Mouse (Mus musculus) WW6 (cell line): ENCODE measurements around the gene Gm10295.

Experiments used
- DNase-seq: peaks from one replicate; pipeline ENCODE4 v3.0.0-alpha.2; 2013; ENCODE audit warnings: low read depth, low spot score

The Gm10295 gene

DNA sequence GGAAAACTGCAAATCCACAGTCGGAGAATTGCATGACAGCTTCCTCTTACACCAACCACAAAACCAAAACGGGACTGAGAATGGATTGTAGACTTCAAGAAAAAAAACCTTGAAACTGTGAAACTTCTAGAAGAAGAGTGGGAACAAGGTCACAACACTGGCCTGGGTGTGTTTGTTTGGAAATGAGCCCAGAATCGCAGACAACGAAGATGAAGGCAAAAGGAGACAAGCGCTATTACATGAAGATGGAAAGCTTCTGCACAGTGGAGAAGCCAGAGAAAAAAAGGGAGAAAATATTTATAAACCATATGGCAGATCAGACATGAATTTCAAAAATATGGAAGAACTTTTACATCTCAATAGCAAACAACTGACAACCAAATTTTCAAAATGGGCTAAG lies 4.3 kb upstream of the Gm10295 start:
- DNase-seq: no peak

DNA sequence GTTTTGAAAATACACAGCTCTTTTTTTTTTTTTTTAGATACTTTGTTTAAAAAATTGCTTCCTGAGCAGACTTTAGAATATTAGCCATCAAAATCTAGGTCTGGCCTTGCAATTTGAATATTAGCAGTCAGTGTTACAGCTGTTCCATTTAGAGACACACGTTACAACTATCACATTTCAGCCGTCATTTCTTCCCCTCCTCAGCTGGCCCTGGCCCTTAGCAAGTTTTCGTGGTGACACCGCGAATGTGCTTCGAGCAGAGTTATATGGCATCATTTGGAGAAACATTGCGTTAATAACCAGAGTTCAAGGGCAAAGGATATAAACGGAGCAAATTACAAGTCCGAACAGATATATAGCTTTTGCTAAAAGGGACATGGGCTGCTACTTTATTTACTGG lies 2.4 kb downstream of the Gm10295 start:
- DNase-seq: no peak

GRCm38 (mm10) chr7:71324919-71325583 lies 26.2 kb downstream of the Gm10295 start:
- no peak for DNase-seq

- DNase-seq: no peak
Observed at GRCm38 (mm10) chr7:71313148-71313765, 38.0 kb downstream of the Gm10295 start.

DNA sequence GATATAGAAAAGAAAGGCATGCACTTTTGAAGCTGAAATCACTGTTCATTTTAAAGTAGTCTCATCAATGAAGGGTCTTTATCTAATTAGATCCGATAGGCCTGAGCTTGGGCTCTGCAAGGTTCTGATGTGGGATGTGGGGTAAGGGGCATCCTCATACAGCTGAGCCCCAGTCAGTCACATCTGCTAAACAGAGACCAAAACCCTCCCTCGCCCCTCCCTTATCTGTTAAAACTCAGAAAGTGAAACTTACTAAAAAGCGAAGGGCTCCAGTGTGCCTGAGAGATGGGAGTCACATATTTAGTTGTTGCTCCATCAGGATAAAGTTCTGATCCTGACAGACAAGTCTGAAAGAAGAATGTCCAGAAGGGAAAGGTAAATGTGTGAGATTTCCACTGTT lies 38.9 kb downstream of the Gm10295 start:
- no peak for DNase-seq

- DNase-seq: no peak
Observed at GRCm38 (mm10) chr7:71311411-71311810, 39.9 kb downstream of the Gm10295 start.

DNA sequence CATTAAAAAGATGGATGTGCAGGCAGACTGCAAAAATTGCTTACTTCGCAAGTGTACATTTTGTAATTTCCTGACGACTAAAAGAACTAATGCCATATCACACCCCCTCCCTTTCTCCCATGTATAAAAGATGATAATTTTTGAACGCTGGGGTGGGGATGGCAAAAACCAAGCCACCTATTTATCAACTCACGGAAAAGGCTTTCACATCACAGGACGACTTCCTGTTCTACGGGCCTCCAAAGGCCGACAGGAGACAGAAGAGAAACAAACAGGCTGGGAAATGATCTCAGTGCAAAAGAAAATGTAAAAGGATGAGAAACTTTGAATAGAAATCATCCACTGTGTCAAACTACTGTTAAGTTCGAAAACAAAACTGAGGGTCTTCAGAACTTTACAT lies 43.2 kb downstream of the Gm10295 start:
- DNase-seq: no peak

DNA sequence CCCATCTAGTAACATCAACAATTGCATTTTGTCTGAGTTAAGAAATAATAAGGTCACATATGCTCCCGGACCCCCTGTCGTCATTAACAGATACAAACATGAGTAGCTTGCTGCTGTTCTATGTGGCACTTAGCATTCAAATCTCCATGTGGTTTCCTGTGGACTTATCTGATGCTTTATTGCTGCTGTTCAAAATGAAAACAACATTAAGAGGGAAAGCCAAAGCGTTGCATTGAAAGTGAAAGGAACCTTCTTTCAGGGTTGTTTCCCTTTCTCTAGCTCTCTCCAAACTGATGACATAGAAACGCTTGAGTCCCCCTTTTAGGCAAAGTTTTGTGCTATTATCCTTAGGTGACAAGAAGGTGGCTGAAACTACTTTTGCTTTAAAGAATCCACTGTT lies 48.6 kb downstream of the Gm10295 start:
- DNase-seq: no peak
